Mouse (Mus musculus) heart, adult 18-20 months (tissue): ENCODE data around the gene Pald1. TPM values are rescaled to one million over a fixed set of nuclear protein-coding genes. Genes with fewer than 3 reads are reported as not detected.

Source experiments
- DNase-seq, 2 experiments: peaks; one replicate each; pipeline ENCODE4 v3.0.0; 2021 to 2022; ENCODE audit warnings: mixed read lengths in 1 of 2
- total RNA-seq, 2 experiments: library from RNA; stranded (reverse); gene quantifications; 2 replicates each; pipeline ENCODE4 v1.2.3; 2021

Gene Pald1
- total RNA-seq, 2 experiments from 2014 or later, result 16.0 to 16.2 TPM

DNA sequence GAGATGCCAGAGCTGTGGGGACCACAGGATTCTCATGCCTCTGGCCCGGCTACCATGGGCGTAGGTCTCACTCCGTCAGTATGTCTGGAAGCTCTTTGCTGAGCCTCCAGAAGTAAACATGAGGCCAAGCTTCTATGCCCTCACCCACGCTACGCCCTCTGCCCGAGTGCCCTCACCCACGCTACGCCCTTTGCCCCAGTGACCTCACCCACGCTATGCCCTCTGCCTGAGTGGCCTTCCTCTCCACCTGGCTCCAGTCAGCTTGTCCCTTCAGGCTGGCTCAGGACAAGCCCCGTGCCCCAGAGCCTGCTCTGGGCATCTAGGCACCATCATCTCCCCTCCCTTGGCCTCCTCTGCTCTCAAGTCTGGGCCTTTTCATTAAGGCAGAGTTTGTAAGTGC lies 55.8 kb downstream of the Pald1 start:
- DNase-seq, result no peak

DNA sequence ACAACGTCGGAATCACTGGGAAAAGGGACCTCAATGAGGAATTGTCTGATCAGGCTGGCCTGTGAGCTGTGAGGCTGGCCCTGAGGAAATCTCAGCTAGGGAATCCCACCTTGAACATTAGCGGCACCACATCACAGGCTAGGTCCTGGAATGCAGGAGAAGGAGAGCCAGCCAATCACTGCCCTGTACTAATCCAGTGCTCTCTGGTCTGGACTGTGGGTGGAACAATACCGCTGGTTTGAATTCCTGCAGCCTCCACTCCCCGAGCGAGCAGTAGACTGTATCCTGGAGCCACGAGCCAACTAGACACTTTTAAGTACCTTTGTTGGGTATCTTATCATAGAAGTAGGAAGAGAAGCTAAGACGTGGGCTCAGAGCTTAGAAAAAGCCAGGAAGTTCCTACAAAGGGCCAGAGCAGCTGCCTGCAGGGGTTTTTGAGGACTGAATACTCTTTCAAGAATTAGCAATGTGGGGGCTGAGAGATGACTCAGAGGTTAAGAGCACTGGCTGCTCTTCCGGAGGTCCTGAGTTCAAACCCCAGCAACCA lies 57.5 kb downstream of the Pald1 start:
- no peak for DNase-seq

DNA sequence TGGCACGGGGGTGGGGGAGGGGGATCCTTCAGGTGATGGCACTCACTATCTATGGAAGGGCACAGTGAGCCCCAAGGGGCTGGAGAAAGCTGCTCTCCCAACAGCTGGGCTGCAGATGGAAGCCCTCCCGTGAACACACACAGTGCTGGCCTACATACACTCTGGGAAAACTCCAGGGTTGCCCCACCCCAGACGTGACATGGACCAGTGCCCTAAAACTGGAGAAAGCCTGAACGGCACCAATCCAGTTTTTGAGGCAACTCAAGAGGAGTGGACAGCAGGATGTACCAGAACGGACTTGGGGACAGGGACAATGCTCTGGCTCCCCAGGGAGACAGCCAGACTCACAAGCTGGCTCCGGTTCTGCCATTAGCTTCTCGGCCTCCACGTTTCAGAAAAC lies 58.6 kb downstream of the Pald1 start:
- DNase-seq, result peak; percentile 69 to 73

DNA sequence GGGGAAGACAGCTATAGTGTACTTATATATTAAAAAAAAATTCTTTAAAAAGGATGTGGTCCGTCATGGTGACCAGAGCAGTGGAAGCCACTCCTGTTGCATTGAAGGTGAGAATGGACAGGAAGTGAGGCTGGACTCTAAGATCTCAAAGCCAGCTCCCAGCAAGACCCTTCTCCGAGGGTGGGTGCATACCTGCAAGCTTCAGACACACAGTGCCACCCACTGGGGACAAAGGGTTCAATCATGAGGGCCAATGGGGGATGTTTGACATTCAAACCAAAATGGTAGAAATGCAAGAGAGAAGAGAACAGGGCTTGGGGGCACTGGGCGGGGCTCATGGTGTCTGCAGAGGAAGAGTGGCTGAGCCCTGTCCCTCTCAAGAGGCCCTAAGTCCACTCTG lies 64.8 kb downstream of the Pald1 start:
- no peak for DNase-seq

DNA sequence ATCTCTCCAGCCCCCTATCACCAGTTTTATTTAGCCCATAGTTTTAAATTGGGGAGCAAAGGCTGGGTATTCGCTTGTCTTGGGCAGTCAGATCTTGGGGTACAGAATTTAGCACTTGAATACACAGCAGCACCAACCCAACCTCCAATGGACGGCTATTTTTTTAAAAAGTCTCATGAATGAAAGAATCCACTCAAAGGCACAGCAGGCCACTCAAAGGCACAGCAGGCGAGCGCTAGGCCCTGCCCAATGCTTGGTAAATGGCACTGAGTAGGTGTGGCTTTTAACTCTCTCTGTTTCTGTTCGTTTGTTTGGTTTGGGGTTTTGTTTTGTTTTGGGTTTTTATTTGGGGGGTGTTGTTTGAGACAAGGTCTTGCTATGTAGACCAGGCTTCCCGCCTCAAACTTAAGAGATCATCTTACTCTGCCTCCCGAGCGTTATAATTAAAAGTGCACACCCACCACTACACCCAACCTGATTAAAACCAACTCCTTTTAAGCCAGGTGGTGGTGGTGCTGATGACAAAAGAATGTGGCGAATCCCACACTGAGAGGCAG lies 67.9 kb downstream of the Pald1 start:
- DNase-seq, result no peak

DNA sequence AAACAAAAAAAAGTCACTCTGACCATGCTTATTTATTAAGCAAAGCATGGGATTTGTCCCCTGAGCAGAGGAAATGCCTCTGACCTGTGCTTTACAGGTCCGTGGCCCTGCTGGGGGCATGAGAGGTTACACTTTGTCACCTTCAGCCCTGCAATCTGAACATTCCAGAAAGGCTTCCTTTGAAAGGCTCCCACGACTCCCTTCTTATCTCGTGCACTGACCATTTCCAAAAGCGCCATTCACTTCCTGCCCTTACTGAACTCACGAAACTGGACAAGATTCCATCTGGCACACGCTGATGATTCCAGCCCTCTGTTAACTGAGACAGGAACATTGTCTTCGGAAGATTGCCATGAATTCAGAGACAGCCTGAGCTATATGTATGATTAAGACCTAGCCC lies 69.6 kb downstream of the Pald1 start:
- peak in 1 of 2 experiments; percentile 45 for DNase-seq

DNA sequence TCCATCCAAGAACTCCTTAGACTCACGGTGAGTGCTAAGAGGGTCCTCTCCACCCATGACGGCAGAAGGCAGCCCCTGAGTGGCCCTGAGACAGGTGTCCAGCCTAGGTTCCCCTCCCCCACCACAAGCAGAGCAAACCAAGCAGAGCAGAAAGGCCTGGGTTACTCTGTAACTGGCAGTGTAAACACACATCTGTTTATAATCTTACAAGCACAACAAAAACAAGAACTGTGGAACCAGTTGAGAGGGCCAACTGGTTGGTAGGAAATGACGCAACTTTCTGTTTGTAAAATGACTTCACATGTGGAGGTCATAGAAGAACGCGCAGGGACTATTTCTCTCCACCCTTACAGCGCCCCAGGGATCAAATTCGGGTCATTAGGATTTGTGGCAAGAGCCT lies 70.6 kb downstream of the Pald1 start:
- no peak for DNase-seq

DNA sequence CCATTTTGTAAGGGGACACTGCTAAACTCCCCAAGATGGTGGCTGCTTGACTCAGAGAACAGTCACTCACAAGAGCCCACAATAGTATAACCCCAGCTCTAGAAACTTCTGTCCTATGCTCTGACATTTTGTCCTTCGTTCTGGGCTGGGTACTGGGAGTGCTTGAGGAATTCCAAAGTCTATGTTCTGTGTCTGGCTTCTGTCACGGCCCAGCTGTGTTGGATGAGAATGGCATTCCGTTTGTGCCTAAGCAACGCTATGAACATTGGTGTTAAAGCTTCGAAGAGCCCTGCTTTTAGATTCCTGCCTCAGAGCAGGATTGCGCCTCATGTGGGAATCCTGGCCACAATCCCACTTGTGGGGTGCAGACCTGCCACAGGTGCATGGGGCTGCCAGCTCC lies 71.2 kb downstream of the Pald1 start:
- peak in 1 of 2 experiments; percentile 27 for DNase-seq

DNA sequence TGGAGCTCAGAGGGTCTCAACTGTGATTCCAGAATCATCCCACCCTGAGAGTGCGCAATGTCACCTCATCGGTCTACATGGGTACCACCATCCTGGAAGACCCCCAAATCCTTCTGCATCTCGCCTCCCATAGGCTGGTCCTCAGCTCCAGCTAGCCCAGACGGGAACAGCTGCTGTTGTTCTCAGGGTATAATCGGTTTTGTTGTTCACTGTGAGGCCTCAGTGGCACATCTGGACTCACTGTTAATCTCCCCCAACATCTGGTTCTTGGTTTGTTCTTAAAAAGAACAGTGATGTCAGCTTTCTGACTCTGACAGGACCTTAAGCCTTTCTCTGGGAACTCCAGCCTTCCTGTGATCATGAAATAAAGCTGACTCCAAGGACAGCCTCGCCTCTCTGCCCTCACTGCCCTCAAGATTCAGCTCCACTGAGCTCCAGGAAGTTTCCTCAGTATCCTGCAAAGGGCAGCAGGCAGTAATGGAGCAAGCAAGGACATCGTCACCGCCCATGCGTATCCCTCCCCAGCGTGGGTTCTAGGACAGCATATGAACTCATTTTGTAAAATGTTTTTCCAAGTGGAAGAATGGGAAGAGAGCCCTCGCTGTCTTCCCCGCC lies 74.5 kb downstream of the Pald1 start:
- DNase-seq, result peak; percentile 29 to 42

DNA sequence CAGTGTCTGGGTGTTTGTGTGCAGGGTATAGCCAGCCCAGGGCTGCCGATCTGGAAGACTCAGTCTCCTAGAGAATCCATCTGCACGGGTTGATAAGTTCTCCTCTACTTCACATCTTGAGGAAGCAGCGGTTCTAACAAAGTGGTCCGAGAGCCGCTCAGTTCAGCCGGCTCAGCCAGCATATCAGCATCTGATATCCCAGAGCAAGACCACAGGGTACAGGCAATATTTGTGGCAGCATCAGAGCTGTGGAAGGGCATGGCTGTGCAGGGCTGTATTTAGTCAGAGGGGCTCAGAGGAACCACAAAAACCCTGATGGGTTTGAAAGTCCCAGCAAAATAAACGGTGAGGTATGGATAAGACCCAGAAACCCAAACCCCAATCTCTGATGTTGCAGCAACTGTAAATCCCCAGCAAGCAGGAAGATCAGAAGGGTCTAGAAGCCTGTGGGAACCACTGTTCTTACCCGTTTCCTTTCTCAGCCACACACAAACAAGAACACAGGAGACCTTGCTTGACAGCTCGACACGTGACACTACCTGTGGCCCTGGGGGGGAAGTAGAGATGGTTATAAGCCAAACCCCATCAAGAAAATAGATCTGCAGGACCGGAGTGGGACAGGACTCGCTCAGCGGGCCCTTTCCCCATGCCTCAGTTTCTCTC lies 77.3 kb downstream of the Pald1 start:
- DNase-seq, result no peak

DNA sequence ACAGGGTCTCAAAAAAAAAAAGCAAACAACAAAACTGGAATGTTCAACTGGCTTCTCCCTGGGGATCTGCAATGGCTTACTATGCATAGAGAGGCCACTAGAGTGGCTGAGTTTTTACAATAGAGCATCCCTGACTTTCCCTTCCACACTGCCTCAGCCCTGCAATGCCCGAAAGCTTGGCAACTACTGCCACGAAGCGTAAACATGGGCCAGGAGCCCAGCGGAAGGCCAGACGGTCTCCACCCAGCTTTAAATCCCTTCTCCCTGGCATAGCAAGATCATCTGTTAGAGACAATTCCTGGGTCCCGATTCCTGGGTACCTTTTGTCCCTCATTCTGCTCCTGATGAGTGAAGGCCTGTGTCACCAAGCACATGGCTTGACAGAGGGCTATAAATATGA lies 79.3 kb downstream of the Pald1 start:
- no peak for DNase-seq

DNA sequence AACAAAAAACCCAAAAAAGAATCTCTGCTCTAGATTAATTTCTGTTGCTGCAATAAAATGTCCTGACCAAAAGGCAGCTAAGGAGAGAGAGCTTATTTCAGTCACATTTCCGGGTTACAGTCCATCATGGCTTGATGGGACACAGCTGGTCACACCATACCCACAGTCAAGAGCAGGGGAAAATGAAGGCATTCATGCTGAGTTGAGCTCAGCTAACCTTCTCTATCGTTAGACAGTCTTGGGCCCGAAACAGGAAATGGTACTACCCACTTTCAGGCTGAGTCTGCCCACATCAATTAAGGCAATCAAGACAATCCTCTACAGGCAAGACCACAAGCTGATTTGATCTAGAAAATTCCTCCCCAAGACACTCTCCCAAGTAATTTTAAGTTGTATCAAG lies 82.3 kb downstream of the Pald1 start:
- no peak for DNase-seq

DNA sequence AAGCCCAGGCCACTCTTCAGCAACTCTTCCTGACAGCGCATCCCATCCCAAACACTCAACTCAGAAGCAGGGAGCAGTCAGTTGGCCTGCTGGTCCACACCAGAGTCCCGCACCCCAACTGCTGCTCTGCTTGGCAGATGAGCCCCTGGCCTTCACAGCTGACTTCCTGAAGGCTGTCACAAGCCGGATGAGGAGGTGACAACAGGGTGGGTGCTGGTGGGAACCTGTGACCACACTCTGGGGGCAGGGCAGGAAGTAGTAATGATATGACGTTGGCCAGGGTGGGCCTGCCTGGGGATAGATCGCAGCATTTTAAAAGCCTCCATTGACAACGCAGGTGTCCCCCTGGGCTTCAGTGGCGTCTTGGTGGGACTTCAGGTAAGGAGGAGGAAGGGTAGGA lies 85.9 kb downstream of the Pald1 start, which contains the start of gene Prf1:
TSS of gene Prf1 (plus strand) at position 357 of the 400 bp plus-strand sequence.
- no peak for DNase-seq

DNA sequence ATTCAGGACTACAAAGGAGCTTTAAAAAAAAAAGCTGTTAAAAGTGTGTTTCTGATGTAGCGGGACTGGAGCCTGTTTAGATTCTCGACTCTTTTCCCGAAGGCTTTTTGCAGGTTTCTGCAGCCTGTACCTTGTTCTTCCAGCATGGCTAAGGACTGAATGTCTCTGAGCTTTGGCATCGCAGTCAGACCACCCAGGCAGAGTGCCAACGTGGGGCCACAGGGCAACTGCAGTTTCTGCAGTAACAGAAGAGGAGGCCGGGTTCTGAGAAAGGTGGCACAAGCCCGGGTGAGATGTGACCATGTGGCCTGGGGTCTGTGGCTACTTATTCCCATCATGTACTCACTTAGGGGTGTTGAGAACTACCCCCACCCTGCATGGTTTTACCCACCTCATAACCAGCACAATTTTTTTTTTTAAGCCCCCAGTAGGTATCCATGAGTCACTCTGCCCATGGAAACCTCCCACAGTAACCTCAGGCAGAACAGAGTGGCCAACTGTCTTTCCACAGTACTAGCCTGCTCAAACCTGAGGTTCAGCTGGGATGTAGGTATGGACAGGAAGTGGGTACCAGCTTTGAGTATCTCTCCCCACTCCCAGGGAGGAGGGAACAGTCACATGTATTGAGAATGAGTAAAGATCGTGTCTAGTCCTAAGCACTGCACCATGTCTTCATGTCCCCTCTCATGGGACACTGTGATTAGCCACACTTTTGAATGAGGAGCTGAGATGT lies 86.5 kb downstream of the Pald1 start:
- DNase-seq, result no peak

DNA sequence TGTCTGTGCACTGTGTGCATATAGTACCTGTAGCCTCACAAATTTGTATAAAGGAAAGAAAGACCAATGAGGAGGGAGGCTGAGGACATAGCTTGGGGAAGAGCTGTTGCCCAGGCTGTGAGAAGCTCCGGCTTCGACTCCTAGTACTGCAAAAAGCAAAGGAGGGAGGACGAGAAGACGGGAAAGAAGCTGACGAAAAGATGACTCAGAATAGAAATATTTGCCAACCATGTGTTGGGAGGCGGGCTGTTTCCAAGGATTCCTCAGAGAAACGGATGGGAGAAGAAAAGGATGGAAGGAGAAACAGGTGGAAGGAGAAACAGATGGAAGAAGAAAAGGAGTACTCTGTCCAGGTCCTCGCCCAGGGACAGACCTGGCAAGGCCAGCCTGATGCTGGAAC lies 89.1 kb downstream of the Pald1 start:
- DNase-seq, result peak in 1 of 2 experiments; percentile 30

DNA sequence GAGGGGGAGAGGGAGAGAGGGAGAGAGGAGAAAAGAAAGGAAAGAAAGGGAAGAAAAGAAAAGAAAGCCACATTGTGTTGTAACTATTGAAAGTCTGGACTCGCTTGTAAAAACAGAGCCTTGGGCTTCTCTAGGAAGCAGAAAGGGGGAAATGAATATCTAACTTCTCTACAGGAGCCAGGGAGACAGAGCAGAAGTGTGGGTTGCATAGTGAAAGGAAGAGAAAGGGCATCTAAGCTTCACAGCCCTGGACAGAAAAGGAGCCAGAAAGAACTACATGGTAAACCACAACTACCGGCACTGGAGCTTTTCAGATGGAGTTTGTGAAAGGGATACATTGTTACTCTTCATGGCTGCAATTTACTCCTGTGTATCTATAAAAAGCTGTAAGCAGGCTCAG lies 92.9 kb downstream of the Pald1 start:
- DNase-seq, result no peak

DNA sequence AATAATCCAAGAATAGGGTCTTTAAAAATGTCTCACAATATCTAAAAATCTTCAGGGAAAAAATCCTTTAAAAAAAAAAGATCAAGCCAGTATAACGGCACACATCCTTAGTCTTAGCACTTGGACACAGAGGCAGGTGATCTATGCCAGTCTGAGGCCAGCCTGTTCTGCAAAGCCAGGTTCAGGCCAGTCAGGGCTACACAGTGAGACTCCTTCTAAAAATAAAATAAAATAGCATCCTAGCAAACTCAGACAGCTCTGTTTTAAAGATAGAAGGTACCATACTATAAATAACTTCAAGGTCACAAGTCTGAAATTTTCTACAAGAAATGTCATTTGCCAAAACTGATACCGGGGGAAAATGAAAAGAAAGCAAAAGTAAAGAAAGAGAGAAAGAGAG lies 93.3 kb downstream of the Pald1 start:
- DNase-seq, result peak in 1 of 2 experiments; percentile 53

DNA sequence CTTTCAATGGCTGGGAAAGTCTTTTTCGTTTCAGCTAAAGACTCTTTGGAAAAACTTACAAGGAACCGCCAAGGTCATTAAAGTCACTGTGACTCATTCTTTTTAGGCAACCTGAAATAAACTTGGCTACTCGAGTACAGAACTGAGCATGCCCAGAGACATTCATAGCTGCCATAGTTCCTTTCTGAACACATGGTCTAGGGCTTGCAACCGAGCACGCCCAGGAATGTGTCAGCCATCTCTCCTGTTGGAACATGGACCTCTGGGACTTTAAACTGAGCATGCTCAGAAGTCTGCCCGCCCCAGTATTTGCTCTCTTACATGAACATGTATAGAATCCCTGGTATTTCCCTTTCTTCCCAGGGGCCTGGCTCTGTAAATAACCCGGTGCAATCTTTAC lies 97.1 kb downstream of the Pald1 start:
- DNase-seq, result peak; percentile 42 to 64

DNA sequence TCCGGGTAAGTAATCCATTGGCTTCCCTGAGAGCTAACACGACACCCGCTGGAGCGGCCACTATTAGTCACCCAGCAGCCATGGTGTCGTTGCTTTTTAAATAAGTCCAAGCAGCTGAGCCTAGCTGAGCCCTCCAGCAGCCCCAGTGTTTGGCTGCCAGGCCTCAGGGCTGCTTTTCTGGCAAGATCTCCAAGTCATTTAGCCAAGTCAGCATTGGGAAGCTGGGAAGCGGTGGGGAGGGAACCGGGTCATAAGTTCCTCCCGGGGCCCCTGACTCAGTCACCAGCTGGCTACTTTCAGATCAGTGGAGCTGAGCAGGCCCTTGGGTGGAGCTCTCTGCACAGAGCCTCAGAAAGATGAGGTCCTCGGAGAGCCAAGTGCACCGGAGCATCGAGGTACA lies 98.1 kb downstream of the Pald1 start:
- DNase-seq, result peak; percentile 76 to 91

DNA sequence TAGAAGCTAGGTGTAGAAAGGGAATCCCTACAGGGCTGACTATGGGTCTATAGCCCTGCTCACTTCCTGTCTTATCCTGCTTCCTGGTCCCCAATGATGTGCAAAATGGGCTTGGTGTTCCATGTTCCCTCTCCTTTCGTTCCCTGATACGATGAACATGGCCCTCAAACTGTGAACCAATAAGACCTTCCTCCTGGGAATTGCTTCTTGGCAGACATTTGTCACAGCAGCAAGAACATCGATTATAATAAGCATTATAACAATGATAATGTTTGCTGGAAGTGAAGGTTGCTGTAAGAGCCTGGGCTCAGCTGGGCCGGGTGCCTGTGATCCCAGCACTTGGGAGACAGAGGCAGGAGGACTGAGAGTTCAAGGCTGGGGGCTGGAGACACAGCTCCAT lies 99.0 kb downstream of the Pald1 start:
- peak in 1 of 2 experiments; percentile 67 for DNase-seq

DNA sequence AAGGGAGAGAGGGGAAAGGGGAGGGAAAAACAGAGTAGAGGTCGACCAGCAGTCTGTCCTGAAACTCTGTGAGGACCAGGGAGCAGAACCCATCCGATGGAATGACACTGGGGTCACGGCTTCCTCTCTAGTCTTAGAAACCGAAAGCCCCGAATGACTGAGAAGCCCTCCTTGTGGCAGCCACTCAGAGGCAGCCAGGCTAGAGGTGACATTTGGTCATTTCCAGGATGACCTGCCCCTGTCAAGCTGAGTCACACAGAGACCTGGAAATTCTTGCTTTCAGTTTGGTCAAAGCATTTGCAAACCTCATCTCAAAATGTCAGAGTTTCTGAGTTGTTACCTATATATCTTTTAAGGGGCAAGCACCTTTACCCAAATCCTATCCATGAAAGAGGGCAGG lies 102.2 kb downstream of the Pald1 start:
- DNase-seq, result no peak

DNA sequence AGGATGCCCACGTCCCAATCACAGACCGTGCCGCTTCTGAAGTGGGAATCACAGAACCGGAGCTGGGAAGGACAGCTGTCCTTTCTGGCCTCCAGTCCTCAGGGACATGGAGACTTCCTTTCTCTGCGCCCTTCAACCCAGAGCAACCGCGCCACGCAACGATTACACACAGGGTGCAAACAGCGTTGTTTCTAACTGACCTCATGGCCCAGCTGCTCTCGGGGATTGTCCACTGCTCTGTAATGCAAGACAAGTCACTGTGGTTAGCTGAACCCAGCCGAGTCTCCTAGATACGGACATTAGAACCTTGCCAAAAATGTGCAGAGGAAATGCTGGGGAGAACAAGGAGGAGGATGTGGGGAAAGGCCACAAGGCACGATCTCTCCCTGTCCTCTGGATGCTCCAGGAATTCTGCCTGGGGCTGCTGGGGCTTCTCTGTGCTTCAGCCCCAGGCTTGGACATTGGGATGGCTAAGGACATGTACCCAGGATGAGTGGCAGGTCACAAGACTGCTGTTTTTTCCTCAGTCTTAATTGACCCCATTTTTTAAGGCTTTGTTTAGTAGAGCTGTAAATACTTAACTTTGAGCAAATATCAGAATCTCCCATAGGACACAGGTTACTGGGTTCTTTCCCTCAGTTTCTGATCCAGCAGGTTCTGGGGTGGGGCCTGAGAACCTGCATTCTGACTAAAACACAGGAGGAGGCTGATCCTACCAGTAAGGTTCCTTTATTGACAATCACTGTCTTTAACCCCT lies 105.2 kb downstream of the Pald1 start:
- DNase-seq, result peak; percentile 74 to 91
